Mouse (Mus musculus) C2C12 (cell line): ENCODE measurements at regions not wholly inside any gene's neighbourhood (a gene's known extent, or its start where the extent isn't known, plus 50 kb on each side); places are given as distances from the start of the nearest gene placed in this dataset.

Experiments used
- H3K27me3 ChIP-seq: one replicate; pipeline ENCODE4 v1.6.1; 2011; ENCODE audit not compliant: control insufficient read depth, insufficient read depth, insufficient read length
- H3K36me3 ChIP-seq: one replicate; pipeline ENCODE4 v1.6.1; 2011; ENCODE audit not compliant: control insufficient read depth, insufficient read depth
- H3K4me3 ChIP-seq: one replicate; pipeline ENCODE4 v1.5.1; 2011; ENCODE audit warnings: mild to moderate bottlenecking, control low read depth; ENCODE audit not compliant: poor library complexity, insufficient read depth, severe bottlenecking
- H3K79me2 ChIP-seq: one replicate; pipeline ENCODE4 v1.6.1; 2011; ENCODE audit not compliant: control insufficient read depth, insufficient read depth
- H3K79me3 ChIP-seq: one replicate; pipeline ENCODE4 v1.6.1; 2011; ENCODE audit warnings: low read depth, control low read depth
- H3ac ChIP-seq: one replicate; pipeline ENCODE3; 2011; ENCODE audit warnings: low read depth; ENCODE audit not compliant: control insufficient read depth, insufficient read length
- CEBPB ChIP-seq: IDR thresholded peaks from one replicate; pipeline ENCODE4 v1.6.1; 2011; ENCODE audit warnings: low read depth, mild to moderate bottlenecking, control low read depth, moderate library complexity
- CTCF ChIP-seq: IDR thresholded peaks from one replicate; pipeline ENCODE4 v1.5.1; 2011; ENCODE audit not compliant: control insufficient read depth, insufficient read depth, insufficient read length
- FOSL1 ChIP-seq: IDR thresholded peaks from one replicate; pipeline ENCODE4 v1.8.0; 2011; ENCODE audit warnings: mild to moderate bottlenecking, low read length; ENCODE audit not compliant: poor library complexity, insufficient read depth, severe bottlenecking
- MAX ChIP-seq: IDR thresholded peaks from one replicate; pipeline ENCODE4 v1.6.1; 2011; ENCODE audit warnings: mild to moderate bottlenecking, control low read depth
- MYOD1 ChIP-seq: IDR thresholded peaks from one replicate; pipeline ENCODE4 v1.6.1; 2011; ENCODE audit warnings: low read depth; ENCODE audit not compliant: control insufficient read depth, insufficient read length
- MYOG ChIP-seq: IDR thresholded peaks from one replicate; pipeline ENCODE4 v1.6.1; 2011; ENCODE audit not compliant: control insufficient read depth, insufficient read length; ENCODE audit errors: extremely low read depth
- USF1 ChIP-seq: IDR thresholded peaks from one replicate; pipeline ENCODE4 v1.6.1; 2011; ENCODE audit warnings: low read depth, mild to moderate bottlenecking, control low read depth, moderate library complexity

DNA sequence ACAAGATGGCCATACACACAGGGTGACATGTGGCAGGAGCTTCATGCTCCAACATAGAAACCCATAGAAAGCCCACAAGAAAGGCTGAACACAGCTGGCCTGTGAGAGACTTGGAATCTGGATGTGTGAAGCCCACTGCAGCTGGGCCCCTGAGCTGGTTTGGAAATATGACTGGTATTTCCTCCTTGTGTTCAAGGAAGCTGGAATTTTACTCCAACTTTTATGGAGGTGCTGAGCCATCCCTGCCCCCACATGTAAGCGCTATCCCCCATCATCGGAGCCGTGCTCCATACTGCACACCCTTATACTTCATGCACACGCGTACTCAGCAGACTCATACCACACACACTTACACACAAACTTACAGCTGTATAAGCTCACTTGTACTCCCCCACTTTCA, 87.7 kb upstream of the Agap1 start:
- H3K79me3 ChIP-seq, result no peaks in the 10 kb centered on the region
- no peak overlapping the region for H3K4me3 ChIP-seq
- H3K79me2 ChIP-seq, result no peaks in the 10 kb centered on the region
- H3ac ChIP-seq, result no peak overlapping the region
- H3K27me3 ChIP-seq, result peaks cover 12% of the 10 kb centered on the region
- H3K36me3 ChIP-seq, result no peaks in the 10 kb centered on the region
- TF ChIP-seq MYOD1 (no peak), CTCF (no peak), FOSL1 (no peak), CEBPB (no peak), MAX (no peak), MYOG (no peak), USF1 (no peak)

DNA sequence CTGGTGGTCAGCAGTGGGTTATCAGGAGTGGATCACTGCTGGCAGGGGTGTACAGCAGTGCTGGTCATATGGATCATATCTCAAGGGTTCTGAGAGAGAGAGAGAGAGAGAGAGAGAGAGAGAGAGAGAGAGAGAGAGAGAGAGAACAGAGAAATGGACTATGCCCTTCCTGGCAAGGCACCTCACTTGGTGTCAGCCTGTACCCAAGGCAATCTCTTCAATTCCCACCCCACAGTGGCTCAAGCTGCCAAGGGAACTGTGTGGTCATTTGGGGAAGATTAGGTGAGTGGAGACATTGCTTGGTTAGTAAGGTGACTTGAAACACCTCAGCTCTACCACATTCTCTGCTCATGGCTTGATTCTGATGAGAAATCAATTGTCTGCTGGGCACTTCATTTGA, 80.8 kb upstream of the Agap1 start:
- no peak for TF ChIP-seq USF1
- TF ChIP-seq CTCF, result no peak
- no peak for TF ChIP-seq MAX
- no peak for TF ChIP-seq FOSL1
- no peak for TF ChIP-seq MYOD1
- no peak for TF ChIP-seq CEBPB
- TF ChIP-seq MYOG, result no peak
- Histone ChIP-seq H3K79me2 (no peaks in the 10 kb centered on the region), H3K4me3 (no peak overlapping the region), H3ac (no peak overlapping the region), H3K27me3 (peaks cover 6% of the 10 kb centered on the region), H3K36me3 (no peaks in the 10 kb centered on the region), H3K79me3 (no peaks in the 10 kb centered on the region)

DNA sequence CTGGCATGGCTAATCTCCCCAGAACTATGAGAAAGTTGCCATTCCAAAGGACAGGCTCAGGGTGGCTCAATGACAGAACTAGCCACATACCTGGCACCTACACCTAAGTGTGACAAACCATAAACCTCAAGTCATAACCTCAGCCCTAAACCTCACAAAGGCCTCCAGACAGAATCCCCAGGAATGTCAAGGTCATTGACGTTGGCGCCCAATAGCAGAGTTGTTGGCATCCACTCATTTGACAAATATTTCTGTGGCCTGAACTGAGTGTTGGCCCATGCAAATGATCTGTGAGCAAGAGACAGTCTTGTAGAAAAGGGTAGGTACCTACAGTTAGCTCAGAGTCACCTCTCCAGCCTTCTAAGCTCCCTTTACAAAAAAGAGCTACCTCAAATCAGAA, 80.3 kb upstream of the Agap1 start:
- peaks cover 6% of the 10 kb centered on the region for H3K27me3 ChIP-seq
- no peak overlapping the region for H3K4me3 ChIP-seq
- TF ChIP-seq CEBPB (no peak), FOSL1 (no peak), MYOD1 (no peak), CTCF (no peak), MYOG (no peak), USF1 (no peak), MAX (no peak)
- H3K79me3 ChIP-seq, result no peaks in the 10 kb centered on the region
- no peaks in the 10 kb centered on the region for H3K36me3 ChIP-seq
- no peak overlapping the region for H3ac ChIP-seq
- no peaks in the 10 kb centered on the region for H3K79me2 ChIP-seq

DNA sequence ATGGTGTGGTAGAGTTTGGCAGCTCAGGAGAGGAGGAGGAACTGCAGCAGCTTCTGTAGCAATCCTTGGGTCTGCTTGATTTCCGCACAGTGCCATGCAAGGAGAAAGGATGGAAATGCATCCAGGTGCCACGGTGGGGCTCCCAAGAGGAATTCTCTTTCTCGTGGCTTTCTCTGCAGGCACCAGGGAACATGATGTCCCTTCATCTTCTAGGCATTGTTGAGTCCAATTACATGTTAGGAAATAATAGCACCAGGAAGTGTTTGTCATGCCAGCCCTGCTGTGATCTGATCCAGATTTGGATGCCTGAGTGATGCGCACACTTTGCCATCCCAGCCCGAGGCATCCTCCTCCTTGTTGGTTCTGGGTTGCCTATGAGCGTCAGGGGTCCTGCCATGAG, 72.6 kb upstream of the Agap1 start:
- Histone ChIP-seq H3K27me3 (peaks cover 16% of the 10 kb centered on the region), H3K79me3 (no peaks in the 10 kb centered on the region), H3K36me3 (no peaks in the 10 kb centered on the region), H3ac (no peak overlapping the region), H3K79me2 (no peaks in the 10 kb centered on the region), H3K4me3 (no peak overlapping the region)
- no peak for TF ChIP-seq MYOG

DNA sequence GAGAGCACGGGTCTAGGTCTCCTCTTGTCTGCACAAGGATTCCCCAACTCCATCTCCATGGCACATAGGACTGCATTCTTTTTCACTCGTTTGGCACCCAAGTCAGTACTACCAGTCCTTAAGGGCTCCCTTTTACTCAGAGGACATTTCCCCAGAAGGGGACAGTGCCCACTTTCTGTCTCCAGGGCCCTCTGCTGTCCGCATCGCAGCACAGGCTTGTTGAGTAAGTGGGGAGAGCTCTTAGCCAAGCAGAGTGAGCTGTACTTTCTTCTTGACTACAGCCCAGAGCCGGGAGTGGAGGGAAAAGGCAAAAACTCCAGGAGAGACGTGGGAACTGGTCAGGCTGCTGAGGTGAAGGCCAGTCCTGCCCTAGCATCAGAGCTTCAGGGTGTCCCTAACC, 69.5 kb upstream of the Agap1 start:
- no peak for TF ChIP-seq CEBPB
- TF ChIP-seq FOSL1, result no peak
- TF ChIP-seq CTCF, result no peak
- no peak for TF ChIP-seq MYOG
- no peaks in the 10 kb centered on the region for H3K79me3 ChIP-seq
- H3K79me2 ChIP-seq, result no peaks in the 10 kb centered on the region
- no peak overlapping the region for H3K4me3 ChIP-seq
- no peak overlapping the region for H3ac ChIP-seq
- no peaks in the 10 kb centered on the region for H3K36me3 ChIP-seq
- H3K27me3 ChIP-seq, result peaks cover 22% of the 10 kb centered on the region

DNA sequence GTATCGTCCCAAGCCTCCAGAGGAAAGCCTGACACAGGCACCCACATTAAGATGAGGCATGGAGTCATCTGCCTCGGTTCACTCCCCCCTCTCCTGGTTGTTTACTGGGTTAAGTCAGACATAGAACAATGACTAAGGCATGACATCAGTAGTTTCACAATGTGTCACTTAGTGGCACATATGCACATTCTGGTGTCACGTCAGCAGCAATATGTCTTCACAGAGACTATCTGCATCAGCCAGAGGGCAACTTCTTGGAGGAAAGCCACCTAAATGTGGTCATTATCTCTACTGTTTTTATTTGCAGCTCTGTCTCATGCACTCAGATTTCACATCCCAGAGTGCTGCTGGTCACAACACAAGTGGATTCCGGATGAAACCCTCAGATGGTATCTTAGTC, 61.9 kb upstream of the Agap1 start:
- Histone ChIP-seq H3K4me3 (no peak overlapping the region), H3K79me3 (no peaks in the 10 kb centered on the region), H3K79me2 (no peaks in the 10 kb centered on the region), H3K27me3 (peaks cover 3% of the 10 kb centered on the region), H3K36me3 (no peaks in the 10 kb centered on the region), H3ac (no peak overlapping the region)
- no peak for TF ChIP-seq CTCF
- peak; percentile 37 for TF ChIP-seq MYOD1
- peak; percentile 76 for TF ChIP-seq CEBPB
- no peak for TF ChIP-seq MAX
